Mouse (Mus musculus): ENCODE data around the gene Gm5640.
"Not testable (repeated sequence)": the region's sequence is repeated elsewhere in the genome, so short reads cannot be mapped to it uniquely, and the experiment has no call there.

The Gm5640 gene

DNA sequence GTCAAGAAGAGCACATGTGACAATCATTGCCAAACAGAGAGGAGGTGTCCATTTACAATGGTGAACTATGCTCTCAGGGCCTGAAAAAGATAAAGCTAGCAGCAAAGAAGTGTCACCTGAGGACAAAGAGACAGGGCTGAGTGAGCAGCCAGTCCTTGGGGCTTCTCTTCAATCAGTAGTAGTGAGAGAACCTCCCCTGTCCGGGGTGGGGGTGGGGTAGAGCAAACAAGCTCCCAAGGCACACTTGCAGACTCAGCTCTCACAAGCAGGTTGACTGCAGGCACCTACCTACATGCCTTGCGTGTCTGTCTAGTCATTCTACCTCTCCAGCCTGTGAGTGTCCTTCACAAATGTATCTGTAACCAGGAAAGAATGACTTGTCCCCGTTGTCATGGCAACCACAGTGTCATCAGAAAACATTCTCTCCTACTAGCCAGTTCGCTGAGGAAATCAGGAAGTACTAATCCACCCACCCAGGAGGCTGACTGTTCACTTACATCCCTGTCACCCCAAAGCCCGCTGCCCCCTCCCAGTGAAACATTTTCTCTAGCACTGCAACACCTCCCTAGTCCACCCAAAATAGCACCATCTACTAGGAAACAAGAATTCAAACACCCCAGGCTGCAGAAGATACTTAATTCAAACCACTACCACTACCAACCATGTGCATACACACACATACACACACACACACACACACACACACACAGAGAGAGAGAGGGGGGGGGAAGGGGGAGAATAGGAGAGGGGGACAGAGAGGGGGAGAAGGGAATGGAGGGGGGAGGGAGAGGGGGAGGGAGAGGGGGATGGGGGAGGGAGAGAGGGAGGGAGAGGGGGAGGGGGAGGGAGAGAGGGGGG, at the start of gene Gm5640:
TSS of gene Gm5640 (minus strand) at position 170 of the 858 bp plus-strand sequence.
- in situ Hi-C loops (cut with MboI; ENCODE audit: low sequenced_read_pairs) = not testable (repeated sequence)

DNA sequence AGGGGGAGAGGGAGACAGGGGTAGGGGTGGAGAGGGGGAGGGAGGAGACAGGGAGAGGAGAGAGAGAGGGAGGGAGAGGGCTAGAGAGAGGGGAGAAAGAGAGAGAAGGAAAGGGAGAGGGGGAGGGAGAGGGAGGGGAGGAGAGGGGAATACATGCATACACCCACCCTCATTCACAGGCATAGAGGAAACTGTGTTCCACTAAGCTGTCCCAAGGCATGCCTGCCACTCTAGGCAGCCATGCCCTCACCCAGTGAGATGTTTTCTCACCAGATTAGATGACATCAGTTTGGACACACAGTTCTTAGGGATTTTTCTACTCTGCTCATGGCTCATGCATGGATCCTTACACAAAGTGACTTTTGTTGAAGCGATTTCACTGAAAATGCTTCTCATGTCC, 958 bp upstream of the Gm5640 start:
- in situ Hi-C loops (cut with MboI; ENCODE audit: low sequenced_read_pairs) = not testable (repeated sequence)

DNA sequence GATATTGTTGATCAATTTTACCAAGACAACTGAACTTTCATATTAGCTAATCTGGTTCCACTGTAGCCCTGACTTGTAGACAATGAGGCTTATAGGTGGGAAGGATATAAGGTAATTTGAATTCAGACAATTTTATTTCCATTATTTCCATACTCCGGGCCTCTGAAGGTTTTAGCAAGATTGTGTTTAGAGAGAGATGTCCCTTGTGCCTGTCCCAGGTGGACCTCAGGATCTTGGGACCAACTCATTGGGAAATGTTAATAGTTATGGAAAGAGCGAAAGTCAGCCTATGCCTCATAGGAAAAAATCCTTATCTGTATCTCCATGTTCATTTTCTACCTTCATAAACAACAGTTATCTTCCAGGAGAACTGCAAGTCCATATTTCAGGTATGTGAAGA, 53.1 kb downstream of the Gm5640 start, which contains the start of gene Olfr1325:
TSS of gene Olfr1325 (plus strand) at position 301 of the 400 bp plus-strand sequence.
- in situ Hi-C loops (cut with MboI; ENCODE audit: low sequenced_read_pairs) = no loop called here

Measured in CH12F3 (cell line).